Mouse (Mus musculus) MEL (cell line): ENCODE results near the gene B130006D01Rik. TPM values are rescaled to one million over a fixed set of nuclear protein-coding genes. Genes with fewer than 3 reads are reported as not detected.
"Not testable (repeated sequence)": the region's sequence is repeated elsewhere in the genome, so short reads cannot be mapped to it uniquely, and the experiment has no call there.

Source experiments
- DNase-seq: peaks from one replicate; pipeline ENCODE4 v3.0.0; 2011; ENCODE audit warnings: low read depth, low spot score
- H3K27ac ChIP-seq: 2 replicates; pipeline ENCODE4 v1.5.1; 2012; ENCODE audit warnings: low read depth, mild to moderate bottlenecking, control low read depth, low read length, moderate library complexity; ENCODE audit not compliant: control insufficient read depth
- H3K27me3 ChIP-seq, 2 experiments: fragments of 150-350 bp in 1 of 2; sonication (generic) in 1 of 2; 2 replicates each; pipeline ENCODE4 v1.6.1; 2012; ENCODE audit warnings: low read length in 2 of 2, mild to moderate bottlenecking in 2 of 2, improper control_type of control experiment in 1 of 2, moderate library complexity in 1 of 2; ENCODE audit not compliant: insufficient read depth in 2 of 2, control insufficient read depth in 1 of 2
- H3K36me3 ChIP-seq, 2 experiments: 2 replicates each; pipeline ENCODE4 v1.6.1; 2012 to 2014; ENCODE audit warnings: low read length in 2 of 2, improper control_type of control experiment in 1 of 2, inconsistent platforms in 1 of 2, mild to moderate bottlenecking in 1 of 2; ENCODE audit not compliant: insufficient read depth in 2 of 2, control insufficient read depth in 1 of 2
- H3K4me1 ChIP-seq, 2 experiments: fragments of 150-350 bp in 1 of 2; sonication (generic) in 1 of 2; 2 replicates each; pipeline ENCODE4 v1.6.1; 2012; ENCODE audit warnings: low read length in 2 of 2, improper control_type of control experiment in 1 of 2, mild to moderate bottlenecking in 1 of 2; ENCODE audit not compliant: insufficient read depth in 2 of 2, control insufficient read depth in 1 of 2
- H3K4me3 ChIP-seq, 2 experiments: fragments of 150-350 bp in 1 of 2; sonication (generic) in 1 of 2; 2 replicates each; pipeline ENCODE4 v1.5.1; 2012; ENCODE audit warnings: low read depth in 2 of 2, low read length in 2 of 2, mild to moderate bottlenecking in 2 of 2, moderate library complexity in 2 of 2, control low read depth in 1 of 2, improper control_type of control experiment in 1 of 2; ENCODE audit not compliant: control insufficient read depth in 1 of 2, insufficient read depth in 1 of 2
- H3K79me2 ChIP-seq: 2 replicates; pipeline ENCODE4 v1.6.1; 2012; ENCODE audit warnings: mild to moderate bottlenecking, low read length, moderate library complexity; ENCODE audit not compliant: control insufficient read depth, poor library complexity, insufficient read depth
- H3K9ac ChIP-seq: 2 replicates; pipeline ENCODE4 v1.6.1; 2012; ENCODE audit warnings: low read depth, mild to moderate bottlenecking, control low read depth, low read length, moderate library complexity; ENCODE audit not compliant: control insufficient read depth, poor library complexity, severe bottlenecking
- H3K9me3 ChIP-seq: fragments of 150-350 bp; sonication (generic); replicated peaks from 2 replicates; pipeline ENCODE4 v1.6.1; 2012; ENCODE audit warnings: mild to moderate bottlenecking, low read length, improper control_type of control experiment, moderate library complexity; ENCODE audit not compliant: insufficient read depth
- BHLHE40 ChIP-seq: IDR thresholded peaks from 2 replicates; pipeline ENCODE4 v1.6.1; 2012; ENCODE audit warnings: low read depth, mild to moderate bottlenecking, inconsistent platforms, low read length, improper control_type of control experiment, borderline replicate concordance
- CHD2 ChIP-seq: IDR thresholded peaks from 2 replicates; pipeline ENCODE4 v1.6.1; 2011; ENCODE audit warnings: low read length, improper control_type of control experiment
- CTCF ChIP-seq, 3 experiments: IDR thresholded peaks in 2 of 3; conservative IDR thresholded peaks in 1 of 3; 2 replicates each; pipeline ENCODE4 v1.5.1; 2011 to 2012; ENCODE audit warnings: low read length in 3 of 3, low read depth in 2 of 3, mild to moderate bottlenecking in 2 of 3, improper control_type of control experiment in 1 of 3, inconsistent platforms in 1 of 3, mixed read lengths in 1 of 3, moderate library complexity in 1 of 3; ENCODE audit not compliant: control insufficient read depth in 1 of 3, insufficient read depth in 1 of 3, poor library complexity in 1 of 3, severe bottlenecking in 1 of 3
- E2F4 ChIP-seq: IDR thresholded peaks from 2 replicates; pipeline ENCODE4 v1.6.1; 2011; ENCODE audit warnings: low read depth, low read length, improper control_type of control experiment, borderline replicate concordance
- ELF1 ChIP-seq: IDR thresholded peaks from 2 replicates; pipeline ENCODE4 v1.6.1; 2014; ENCODE audit warnings: low read depth, mild to moderate bottlenecking, inconsistent platforms, low read length, improper control_type of control experiment, moderate library complexity
- GABPA ChIP-seq: IDR thresholded peaks from 2 replicates; pipeline ENCODE4 v1.6.1; 2012; ENCODE audit warnings: low read depth, mild to moderate bottlenecking, inconsistent platforms, low read length, improper control_type of control experiment, moderate library complexity
- HCFC1 ChIP-seq: IDR thresholded peaks from 2 replicates; pipeline ENCODE4 v1.6.1; 2012; ENCODE audit warnings: low read depth, mild to moderate bottlenecking, inconsistent platforms, low read length, improper control_type of control experiment, moderate library complexity
- KAT2A ChIP-seq: conservative IDR thresholded peaks from 2 replicates; pipeline ENCODE4 v1.6.1; 2012; ENCODE audit warnings: low read depth, low read length, improper control_type of control experiment, inconsistent platforms
- MAFK ChIP-seq: IDR thresholded peaks from 2 replicates; pipeline ENCODE4 v1.6.1; 2011; ENCODE audit warnings: low read depth, mild to moderate bottlenecking, low read length, improper control_type of control experiment, borderline replicate concordance
- MAX ChIP-seq: IDR thresholded peaks from 2 replicates; pipeline ENCODE4 v1.6.1; 2011; ENCODE audit warnings: low read length, improper control_type of control experiment
- MEF2A ChIP-seq: IDR thresholded peaks from 2 replicates; pipeline ENCODE4 v1.6.1; 2014; ENCODE audit warnings: low read depth, mild to moderate bottlenecking, inconsistent platforms, low read length, improper control_type of control experiment; ENCODE audit not compliant: poor library complexity, insufficient replicate concordance, severe bottlenecking; ENCODE audit errors: extremely low read depth
- MXI1 ChIP-seq: IDR thresholded peaks from 2 replicates; pipeline ENCODE4 v1.6.1; 2011; ENCODE audit warnings: mild to moderate bottlenecking, low read depth, low read length, improper control_type of control experiment
- MYC ChIP-seq: IDR thresholded peaks from 2 replicates; pipeline ENCODE4 v1.6.1; 2011; ENCODE audit warnings: low read depth, mild to moderate bottlenecking, low read length, improper control_type of control experiment, moderate library complexity
- POLR2A ChIP-seq, 2 experiments: IDR thresholded peaks; 2 replicates each; pipeline ENCODE4 v1.6.1; 2011 to 2012; ENCODE audit warnings: low read length in 2 of 2, mild to moderate bottlenecking in 2 of 2, control low read depth in 1 of 2, improper control_type of control experiment in 1 of 2, low read depth in 1 of 2, moderate library complexity in 1 of 2; ENCODE audit not compliant: control insufficient read depth in 1 of 2, insufficient read depth in 1 of 2, poor library complexity in 1 of 2
- POLR2AphosphoS2 ChIP-seq: IDR thresholded peaks from 2 replicates; pipeline ENCODE4 v1.6.1; 2011; ENCODE audit warnings: low read length, improper control_type of control experiment
- RAD21 ChIP-seq: IDR thresholded peaks from 2 replicates; pipeline ENCODE4 v1.6.1; 2011; ENCODE audit warnings: mild to moderate bottlenecking, low read depth, low read length, improper control_type of control experiment
- RCOR1 ChIP-seq: IDR thresholded peaks from 2 replicates; pipeline ENCODE4 v1.6.1; 2012; ENCODE audit warnings: low read depth, mild to moderate bottlenecking, inconsistent platforms, low read length, improper control_type of control experiment
- SMC3 ChIP-seq: IDR thresholded peaks from 2 replicates; pipeline ENCODE4 v1.6.1; 2011; ENCODE audit warnings: low read depth, low read length, improper control_type of control experiment
- USF2 ChIP-seq, 2 experiments: IDR thresholded peaks; 2 replicates each; pipeline ENCODE4 v1.6.1; 2011 to 2012; ENCODE audit warnings: improper control_type of control experiment in 2 of 2, low read length in 2 of 2, borderline replicate concordance in 1 of 2, inconsistent platforms in 1 of 2, low read depth in 1 of 2, mild to moderate bottlenecking in 1 of 2; ENCODE audit not compliant: insufficient read depth in 1 of 2
- ZC3H11A ChIP-seq: IDR thresholded peaks from 2 replicates; pipeline ENCODE4 v1.6.1; 2012; ENCODE audit warnings: low read depth, mild to moderate bottlenecking, inconsistent platforms, low read length, improper control_type of control experiment
- ZKSCAN1 ChIP-seq: IDR thresholded peaks from 2 replicates; pipeline ENCODE4 v1.6.1; 2012; ENCODE audit warnings: low read depth, mild to moderate bottlenecking, inconsistent platforms, low read length, improper control_type of control experiment, moderate library complexity
- ZNF384 ChIP-seq: IDR thresholded peaks from 2 replicates; pipeline ENCODE4 v1.6.1; 2012; ENCODE audit warnings: low read depth, mild to moderate bottlenecking, inconsistent platforms, low read length, improper control_type of control experiment
- polyA plus RNA-seq, 2 experiments: library from polyadenylated mRNA; stranded (reverse) in 1 of 2; unstranded in 1 of 2; fragments of >175 nt in 1 of 2; fragments of >200 nt in 1 of 2; gene quantifications; 2 replicates each; pipeline versions ENCODE4 v1.2.1 to v1.2.4; 2012; ENCODE audit warnings: low replicate concordance in 2 of 2, low read depth in 1 of 2; ENCODE audit not compliant: insufficient read length in 2 of 2, insufficient read depth in 1 of 2, missing spikeins in 1 of 2
- total RNA-seq: library from RNA; depleted of rRNA; stranded (reverse); fragments of 300-350 nt; gene quantifications from 2 replicates; pipeline ENCODE4 v1.2.3, GENCODE M21; 2012

B130006D01Rik gene
- total and polyA plus RNA-seq, 3 experiments: 0.11 to 0.73 TPM; not detected in 1

DNA sequence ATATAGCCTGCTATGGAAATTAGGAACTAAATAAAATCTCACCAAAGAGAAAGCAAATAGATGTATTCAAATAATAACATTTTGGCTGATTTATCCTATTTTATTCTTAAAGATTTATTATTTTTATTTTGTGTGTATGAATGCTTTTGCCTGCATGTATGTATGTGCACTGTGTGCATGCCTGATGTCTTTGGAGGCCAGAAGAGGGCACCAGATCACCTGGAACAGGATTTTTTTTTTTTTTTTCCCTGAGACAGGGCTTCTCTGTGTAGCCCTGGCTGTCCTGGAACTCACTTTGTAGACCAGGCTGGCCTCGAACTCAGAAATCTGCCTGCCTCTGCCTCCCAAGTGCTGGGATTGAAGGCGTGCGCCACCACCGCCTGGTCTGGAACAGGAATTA lies 31.8 kb downstream of the B130006D01Rik start:
- not testable (repeated sequence) for H3K79me2 ChIP-seq, H3K27ac ChIP-seq, H3K4me3 ChIP-seq, H3K9me3 ChIP-seq, H3K27me3 ChIP-seq, DNase-seq, H3K4me1 ChIP-seq, H3K9ac ChIP-seq
- peaks cover 12 to 61% of the 10 kb centered on the region in 2 experiments for H3K36me3 ChIP-seq
- TF ChIP-seq ZNF384 (peak; percentile 89), CTCF (IDR thresholded peaks at IDR 0.05 in 2 of 3, conservative IDR thresholded peaks at IDR 0.05 in 1 of 3; ENCODE audit: control insufficient read depth in 1 of 3, insufficient read depth in 1 of 3, low read depth in 2 of 3, low read length in 3 of 3, poor library complexity in 1 of 3, severe bottlenecking in 1 of 3) (peak in 2 of 3 experiments; percentile 44; a peak in 4 of 6 replicates), RAD21 (peak; percentile 22)

- no peak overlapping the region for H3K9ac ChIP-seq
- TF ChIP-seq MXI1: no peak
- no peak for TF ChIP-seq KAT2A
- TF ChIP-seq POLR2AphosphoS2: no peak
- no peak for TF ChIP-seq SMC3
- no peak for TF ChIP-seq BHLHE40
- TF ChIP-seq ZKSCAN1: no peak
- no peak for TF ChIP-seq POLR2A (IDR thresholded peaks at IDR 0.05; ENCODE audit: control insufficient read depth in 1 of 2, insufficient read depth in 1 of 2, low read depth in 1 of 2, low read length in 2 of 2, poor library complexity in 1 of 2)
- TF ChIP-seq CHD2: no peak
- TF ChIP-seq ZC3H11A: no peak
- TF ChIP-seq GABPA: no peak
- no peak for TF ChIP-seq RCOR1
- TF ChIP-seq ZNF384: no peak
- no peak for TF ChIP-seq E2F4
- TF ChIP-seq MAFK: no peak
- no peak for TF ChIP-seq HCFC1
- no peak overlapping the region for H3K4me3 ChIP-seq
- no peak for DNase-seq
- peaks cover 0 to 42% of the 10 kb centered on the region in 2 experiments; a peak in 2 of 4 replicates for H3K36me3 ChIP-seq
- no peaks in the 10 kb centered on the region for H3K79me2 ChIP-seq
- H3K27me3 ChIP-seq: no peaks in the 10 kb centered on the region
- no peaks in the 10 kb centered on the region for H3K9me3 ChIP-seq
- no peak overlapping the region for H3K27ac ChIP-seq
- no peaks in the 10 kb centered on the region for H3K4me1 ChIP-seq
Measured at GRCm38 (mm10) chr11:95760521-95760920, 37.1 kb downstream of the B130006D01Rik start.

- H3K4me3 ChIP-seq: no peak overlapping the region
- H3K79me2 ChIP-seq: no peaks in the 10 kb centered on the region
- no peak overlapping the region for H3K27ac ChIP-seq
- H3K36me3 ChIP-seq: peaks cover 0 to 49% of the 10 kb centered on the region in 2 experiments; a peak in 2 of 4 replicates
- no peaks in the 10 kb centered on the region for H3K27me3 ChIP-seq
- no peak overlapping the region for H3K9ac ChIP-seq
- no peak for DNase-seq
- H3K9me3 ChIP-seq: no peaks in the 10 kb centered on the region
- no peak for TF ChIP-seq ELF1
- no peak for TF ChIP-seq E2F4
- TF ChIP-seq CHD2: no peak
- TF ChIP-seq MAX: no peak
- no peak for TF ChIP-seq MYC
- TF ChIP-seq CTCF (IDR thresholded peaks at IDR 0.05 in 2 of 3, conservative IDR thresholded peaks at IDR 0.05 in 1 of 3; ENCODE audit: control insufficient read depth in 1 of 3, insufficient read depth in 1 of 3, low read depth in 2 of 3, low read length in 3 of 3, poor library complexity in 1 of 3, severe bottlenecking in 1 of 3): no peak
- TF ChIP-seq ZNF384: no peak
- no peak for TF ChIP-seq MEF2A
- TF ChIP-seq RAD21: no peak
- no peak for TF ChIP-seq USF2 (IDR thresholded peaks at IDR 0.05; ENCODE audit: borderline replicate concordance in 1 of 2, insufficient read depth in 1 of 2, low read depth in 1 of 2, low read length in 2 of 2)
- H3K4me1 ChIP-seq: no peaks in the 10 kb centered on the region
Measured at GRCm38 (mm10) chr11:95762996-95763395, 39.6 kb downstream of the B130006D01Rik start.
